Mouse (Mus musculus) C2C12 (cell line): ENCODE data around the gene Ftsj1. TPM values are rescaled to one million over a fixed set of nuclear protein-coding genes. Genes with fewer than 3 reads are reported as not detected.

Experiments used
- H3K27me3 ChIP-seq: one replicate; pipeline ENCODE4 v1.6.1; 2011; ENCODE audit not compliant: control insufficient read depth, insufficient read depth, insufficient read length
- H3K36me3 ChIP-seq: one replicate; pipeline ENCODE4 v1.6.1; 2011; ENCODE audit not compliant: control insufficient read depth, insufficient read depth
- H3K4me3 ChIP-seq: one replicate; pipeline ENCODE4 v1.5.1; 2011; ENCODE audit warnings: mild to moderate bottlenecking, control low read depth; ENCODE audit not compliant: poor library complexity, insufficient read depth, severe bottlenecking
- H3K79me2 ChIP-seq: one replicate; pipeline ENCODE4 v1.6.1; 2011; ENCODE audit not compliant: control insufficient read depth, insufficient read depth
- H3K79me3 ChIP-seq: one replicate; pipeline ENCODE4 v1.6.1; 2011; ENCODE audit warnings: low read depth, control low read depth
- H3ac ChIP-seq: one replicate; pipeline ENCODE3; 2011; ENCODE audit warnings: low read depth; ENCODE audit not compliant: control insufficient read depth, insufficient read length
- CEBPB ChIP-seq: IDR thresholded peaks from one replicate; pipeline ENCODE4 v1.6.1; 2011; ENCODE audit warnings: low read depth, mild to moderate bottlenecking, control low read depth, moderate library complexity
- CTCF ChIP-seq: IDR thresholded peaks from one replicate; pipeline ENCODE4 v1.5.1; 2011; ENCODE audit not compliant: control insufficient read depth, insufficient read depth, insufficient read length
- FOSL1 ChIP-seq: IDR thresholded peaks from one replicate; pipeline ENCODE4 v1.8.0; 2011; ENCODE audit warnings: mild to moderate bottlenecking, low read length; ENCODE audit not compliant: poor library complexity, insufficient read depth, severe bottlenecking
- MAX ChIP-seq: IDR thresholded peaks from one replicate; pipeline ENCODE4 v1.6.1; 2011; ENCODE audit warnings: mild to moderate bottlenecking, control low read depth
- MYOD1 ChIP-seq: IDR thresholded peaks from one replicate; pipeline ENCODE4 v1.6.1; 2011; ENCODE audit warnings: low read depth; ENCODE audit not compliant: control insufficient read depth, insufficient read length
- MYOG ChIP-seq: IDR thresholded peaks from one replicate; pipeline ENCODE4 v1.6.1; 2011; ENCODE audit not compliant: control insufficient read depth, insufficient read length; ENCODE audit errors: extremely low read depth
- USF1 ChIP-seq: IDR thresholded peaks from one replicate; pipeline ENCODE4 v1.6.1; 2011; ENCODE audit warnings: low read depth, mild to moderate bottlenecking, control low read depth, moderate library complexity
- polyA plus RNA-seq: library from polyadenylated mRNA; unstranded; fragments of >200 nt; fragmentation: generic; extraction: Trizol; gene quantifications from one replicate; pipeline ENCODE4 v1.2.1, GENCODE M21; 2012; ENCODE audit warnings: missing spikeins

Gene Ftsj1
- polyA plus RNA-seq, 1 experiment, result 36.1 TPM

- H3K79me3 ChIP-seq, result no peaks in the 10 kb centered on the region
- TF ChIP-seq MAX (no peak), USF1 (no peak), MYOG (no peak), MYOD1 (no peak), CTCF (no peak)
- no peak overlapping the region for H3K4me3 ChIP-seq
- H3ac ChIP-seq, result no peak overlapping the region
- H3K27me3 ChIP-seq, result no peaks in the 10 kb centered on the region
- no peaks in the 10 kb centered on the region for H3K36me3 ChIP-seq
- H3K79me2 ChIP-seq, result no peaks in the 10 kb centered on the region
These were observed 34.8 kb downstream of the Ftsj1 start for GRCm38 (mm10) chrX:8217383-8217782.

- no peaks in the 10 kb centered on the region for H3K36me3 ChIP-seq
- H3K4me3 ChIP-seq, result no peak overlapping the region
- H3K79me2 ChIP-seq, result no peaks in the 10 kb centered on the region
- H3K27me3 ChIP-seq, result no peaks in the 10 kb centered on the region
- no peaks in the 10 kb centered on the region for H3K79me3 ChIP-seq
- no peak overlapping the region for H3ac ChIP-seq
- TF ChIP-seq USF1, result no peak
- no peak for TF ChIP-seq CEBPB
- no peak for TF ChIP-seq FOSL1
- no peak for TF ChIP-seq MYOD1
- TF ChIP-seq MYOG, result no peak
- TF ChIP-seq MAX, result no peak
- no peak for TF ChIP-seq CTCF
These were observed 40.6 kb downstream of the Ftsj1 start for GRCm38 (mm10) chrX:8211490-8212207.

- H3ac ChIP-seq, result no peak overlapping the region
- H3K36me3 ChIP-seq, result no peaks in the 10 kb centered on the region
- H3K27me3 ChIP-seq, result no peaks in the 10 kb centered on the region
- H3K4me3 ChIP-seq, result no peak overlapping the region
- H3K79me3 ChIP-seq, result no peaks in the 10 kb centered on the region
- TF ChIP-seq FOSL1 (no peak), USF1 (no peak), MAX (no peak), MYOG (no peak), MYOD1 (no peak), CEBPB (no peak), CTCF (no peak)
- no peaks in the 10 kb centered on the region for H3K79me2 ChIP-seq
These were observed 42.5 kb downstream of the Ftsj1 start for GRCm38 (mm10) chrX:8209720-8210119.

- H3K79me3 ChIP-seq, result no peaks in the 10 kb centered on the region
- no peaks in the 10 kb centered on the region for H3K36me3 ChIP-seq
- no peak overlapping the region for H3K4me3 ChIP-seq
- H3K79me2 ChIP-seq, result no peaks in the 10 kb centered on the region
- H3K27me3 ChIP-seq, result no peaks in the 10 kb centered on the region
- no peak for TF ChIP-seq MYOG
- TF ChIP-seq USF1, result no peak
- TF ChIP-seq CEBPB, result no peak
- no peak for TF ChIP-seq MAX
- no peak for TF ChIP-seq CTCF
- no peak for TF ChIP-seq FOSL1
- no peak for TF ChIP-seq MYOD1
- H3ac ChIP-seq, result no peak overlapping the region
These were observed 45.0 kb downstream of the Ftsj1 start for GRCm38 (mm10) chrX:8207224-8207623.

GRCm38 (mm10) chrX:8206694-8207197, 45.5 kb downstream of the Ftsj1 start:
- H3K79me2 ChIP-seq, result no peaks in the 10 kb centered on the region
- no peaks in the 10 kb centered on the region for H3K36me3 ChIP-seq
- peak overlapping the region; percentile 31 for H3K4me3 ChIP-seq
- TF ChIP-seq MAX (no peak), USF1 (no peak), CEBPB (no peak), CTCF (no peak), MYOG (no peak), MYOD1 (no peak), FOSL1 (no peak)
- H3K27me3 ChIP-seq, result no peaks in the 10 kb centered on the region
- H3K79me3 ChIP-seq, result no peaks in the 10 kb centered on the region
- H3ac ChIP-seq, result no peak overlapping the region
